Mouse (Mus musculus): ENCODE measurements around the gene Zbtb18. TPM values are rescaled to one million over a fixed set of nuclear protein-coding genes. Genes with fewer than 3 reads are reported as not detected.

Zbtb18 gene
- total and polyA plus RNA-seq, 3 experiments = 10.6 to 47.3 (median 40.2) TPM

DNA sequence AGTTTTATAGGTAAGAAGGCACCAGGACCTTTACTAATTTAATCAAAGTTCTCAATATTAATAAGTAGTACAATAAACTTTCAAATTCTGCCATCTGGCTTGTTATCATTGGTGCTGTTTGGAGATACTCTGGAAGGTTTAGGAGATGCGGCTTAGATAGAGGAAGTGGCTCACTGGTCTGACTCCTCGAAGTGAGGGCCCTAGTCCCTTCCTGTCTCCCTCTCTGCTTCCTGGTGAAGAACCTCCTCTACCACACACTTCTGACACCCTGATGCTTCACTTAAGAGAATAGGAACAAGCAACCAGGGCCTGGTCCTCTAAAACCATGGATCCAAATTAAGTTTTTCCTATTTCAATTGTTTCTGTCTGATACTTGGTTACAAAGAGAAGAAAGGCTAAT lies 36.4 kb downstream of the Zbtb18 start:
- Histone ChIP-seq H3K27ac (no peak overlapping the region), H3K27me3 (ENCODE audit: control insufficient read depth, insufficient read depth, low read length) (no peaks in the 10 kb centered on the region), H3K79me2 (replicated peaks; ENCODE audit: control insufficient read depth, insufficient read depth, low read length) (no peaks in the 10 kb centered on the region), H3K36me3 (ENCODE audit: control insufficient read depth, insufficient read depth, low read length) (no peaks in the 10 kb centered on the region), H3K4me3 (no peak overlapping the region), H3K4me1 (ENCODE audit: control insufficient read depth, insufficient read depth, low read length) (peaks cover 2% of the 10 kb centered on the region), H3K9ac (ENCODE audit: low read depth, low read length) (no peak overlapping the region)
- TF ChIP-seq EP300 (IDR thresholded peaks at IDR 0.05; ENCODE audit: insufficient read depth, low read depth, low read length) (no peak), CTCF (IDR thresholded peaks at IDR 0.05) (no peak)
- 52% methylated on average over 2 of the region's 2 CpGs for WGBS
- DNase-seq = no peak
- intact Hi-C loops (cut with DNase I) = no loop called here

DNA sequence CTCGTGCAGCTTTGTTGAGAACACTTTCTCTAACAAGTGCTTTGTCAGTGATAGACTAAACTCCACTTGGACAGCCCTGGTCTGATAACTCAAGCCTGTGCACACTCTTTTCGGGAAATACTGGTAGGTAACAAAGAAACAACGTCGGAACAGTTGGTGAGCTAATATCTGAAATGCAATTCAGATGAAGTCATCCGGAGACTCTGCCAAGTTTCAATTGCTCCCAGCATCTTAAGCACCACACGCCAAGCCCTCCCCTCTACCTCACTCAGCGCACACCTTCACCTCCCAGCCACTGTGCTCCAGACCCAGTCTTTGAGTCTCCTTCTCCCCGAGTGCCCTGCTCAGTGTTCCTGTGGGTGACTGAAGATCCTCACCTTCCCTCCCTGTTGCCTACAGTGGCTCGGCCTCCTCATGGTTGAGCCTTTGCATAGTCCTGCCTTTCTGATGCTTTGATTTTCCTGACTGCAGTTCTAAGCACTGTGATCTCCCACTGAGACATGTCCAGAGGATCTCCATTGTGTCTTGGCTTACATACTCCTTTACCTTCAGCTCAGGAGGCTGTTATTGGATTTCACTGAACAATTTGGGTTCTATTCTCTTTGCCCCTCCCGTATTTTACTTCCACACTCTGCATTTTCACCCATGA lies 37.3 kb downstream of the Zbtb18 start:
- 24% methylated on average over 10 of the region's 10 CpGs for WGBS

DNA sequence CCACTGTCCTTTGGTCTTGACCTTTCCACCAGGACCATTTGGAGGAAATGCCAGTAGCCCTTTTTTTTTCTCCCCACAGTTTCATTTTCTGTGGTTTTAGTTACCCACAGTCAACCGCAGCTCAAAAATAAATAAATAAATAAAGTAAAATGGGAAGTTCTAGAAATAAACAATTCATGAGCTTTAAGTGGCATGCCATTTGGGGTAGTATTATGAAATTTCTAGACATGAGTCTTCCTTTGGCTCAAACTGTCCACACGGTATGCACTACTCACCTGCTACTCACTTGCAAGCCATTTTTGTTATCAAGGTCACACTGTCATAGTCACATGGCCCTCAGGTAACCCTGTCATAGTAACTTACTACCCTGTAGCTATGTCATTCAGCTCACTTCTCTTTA lies 41.5 kb downstream of the Zbtb18 start:
- H3K9ac ChIP-seq (ENCODE audit: low read depth, low read length) = no peak overlapping the region
- intact Hi-C loops (cut with DNase I) = no loop called here
- no peaks in the 10 kb centered on the region for H3K36me3 ChIP-seq (ENCODE audit: control insufficient read depth, insufficient read depth, low read length)
- no peak for DNase-seq
- no peaks in the 10 kb centered on the region for H3K79me2 ChIP-seq (replicated peaks; ENCODE audit: control insufficient read depth, insufficient read depth, low read length)
- no peak for TF ChIP-seq POLR2A (IDR thresholded peaks at IDR 0.05; ENCODE audit: insufficient read depth, low read depth, low read length)
- TF ChIP-seq EP300 (IDR thresholded peaks at IDR 0.05; ENCODE audit: insufficient read depth, low read depth, low read length) = no peak
- TF ChIP-seq CTCF (IDR thresholded peaks at IDR 0.05) = no peak
- no peak overlapping the region for H3K27ac ChIP-seq
- H3K27me3 ChIP-seq (ENCODE audit: control insufficient read depth, insufficient read depth, low read length) = no peaks in the 10 kb centered on the region
- WGBS = 92% methylated on average over 2 of the region's 2 CpGs
- H3K4me1 ChIP-seq (ENCODE audit: control insufficient read depth, insufficient read depth, low read length) = peaks cover 2% of the 10 kb centered on the region
- H3K4me3 ChIP-seq = no peak overlapping the region

More for the DNA sequence above, 37.3 kb downstream of the Zbtb18 start:
- no peaks in the 10 kb centered on the region for H3K79me2 ChIP-seq (replicated peaks; ENCODE audit: control insufficient read depth, insufficient read depth, low read length)
- H3K4me1 ChIP-seq (ENCODE audit: control insufficient read depth, insufficient read depth, low read length) = peaks cover 2% of the 10 kb centered on the region
- TF ChIP-seq EP300 (IDR thresholded peaks at IDR 0.05; ENCODE audit: insufficient read depth, low read depth, low read length) = no peak
- TF ChIP-seq CTCF (IDR thresholded peaks at IDR 0.05) = no peak
- no peak for TF ChIP-seq POLR2A (IDR thresholded peaks at IDR 0.05; ENCODE audit: insufficient read depth, low read depth, low read length)
- no peak overlapping the region for H3K4me3 ChIP-seq
- intact Hi-C loops (cut with DNase I) = no loop called here
- H3K36me3 ChIP-seq (ENCODE audit: control insufficient read depth, insufficient read depth, low read length) = no peaks in the 10 kb centered on the region
- no peak overlapping the region for H3K27ac ChIP-seq
- H3K9ac ChIP-seq (ENCODE audit: low read depth, low read length) = no peak overlapping the region
- H3K27me3 ChIP-seq (ENCODE audit: control insufficient read depth, insufficient read depth, low read length) = no peaks in the 10 kb centered on the region
- no peak for DNase-seq

DNA sequence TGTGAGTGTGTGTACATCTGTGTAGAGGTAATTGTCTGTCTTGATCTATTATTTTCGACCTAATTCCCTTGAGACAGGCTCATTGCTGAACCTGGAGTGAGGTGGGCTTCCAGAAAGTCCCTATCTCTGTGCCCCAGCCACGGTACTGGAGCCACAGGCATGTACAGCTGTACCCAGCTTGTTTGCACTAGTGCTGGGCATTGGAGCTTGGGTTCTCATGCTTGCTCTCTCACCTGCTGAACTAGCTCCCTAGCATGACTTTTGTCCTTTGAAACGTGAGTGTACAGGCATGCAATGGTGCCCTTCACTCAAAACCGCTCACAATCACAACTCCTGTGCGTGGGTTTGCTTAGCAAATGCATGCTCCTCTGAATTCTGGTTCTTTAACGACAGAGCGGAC lies 42.1 kb downstream of the Zbtb18 start:
- no peak overlapping the region for H3K27ac ChIP-seq

DNA sequence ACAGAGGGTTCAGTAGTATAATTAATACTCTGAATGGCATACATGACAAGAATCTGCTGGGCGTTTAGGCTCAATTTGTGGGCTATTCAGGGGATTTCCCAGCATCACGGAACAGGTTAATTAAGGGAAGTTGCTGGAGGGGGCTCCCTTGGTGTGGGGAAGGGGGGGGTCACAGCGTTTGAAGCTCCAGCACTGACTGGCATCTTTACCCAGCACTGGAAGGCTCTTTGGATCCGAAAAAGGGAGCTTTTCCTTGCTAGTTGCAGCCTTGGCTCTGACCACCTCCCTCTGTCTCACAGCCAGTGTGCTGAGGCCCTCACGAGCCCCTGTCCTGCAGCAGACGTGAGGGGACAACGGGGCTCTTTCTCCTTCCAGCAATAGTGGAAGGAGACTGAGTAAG lies 42.5 kb downstream of the Zbtb18 start:
- no peaks in the 10 kb centered on the region for H3K36me3 ChIP-seq (ENCODE audit: control insufficient read depth, insufficient read depth, low read length)
- H3K4me1 ChIP-seq (ENCODE audit: control insufficient read depth, insufficient read depth, low read length) = no peaks in the 10 kb centered on the region; the same call in 1 of the 2 replicates
- H3K9ac ChIP-seq (ENCODE audit: low read depth, low read length) = no peak overlapping the region
- no peak overlapping the region for H3K27ac ChIP-seq
- no peak for DNase-seq
- H3K79me2 ChIP-seq (replicated peaks; ENCODE audit: control insufficient read depth, insufficient read depth, low read length) = no peaks in the 10 kb centered on the region
- intact Hi-C loops (cut with DNase I) = no loop called here
- no peaks in the 10 kb centered on the region for H3K27me3 ChIP-seq (ENCODE audit: control insufficient read depth, insufficient read depth, low read length)
- WGBS = 61% methylated on average over 7 of the region's 7 CpGs
- TF ChIP-seq POLR2A (IDR thresholded peaks at IDR 0.05; ENCODE audit: insufficient read depth, low read depth, low read length) = no peak
- TF ChIP-seq CTCF (IDR thresholded peaks at IDR 0.05) = no peak
- TF ChIP-seq EP300 (IDR thresholded peaks at IDR 0.05; ENCODE audit: insufficient read depth, low read depth, low read length) = no peak
- no peak overlapping the region for H3K4me3 ChIP-seq

More for the DNA sequence above, 42.1 kb downstream of the Zbtb18 start:
- TF ChIP-seq POLR2A (IDR thresholded peaks at IDR 0.05; ENCODE audit: insufficient read depth, low read depth, low read length) (no peak), EP300 (IDR thresholded peaks at IDR 0.05; ENCODE audit: insufficient read depth, low read depth, low read length) (no peak), CTCF (IDR thresholded peaks at IDR 0.05) (no peak)
- Histone ChIP-seq H3K9ac (ENCODE audit: low read depth, low read length) (no peak overlapping the region), H3K79me2 (replicated peaks; ENCODE audit: control insufficient read depth, insufficient read depth, low read length) (no peaks in the 10 kb centered on the region), H3K4me3 (no peak overlapping the region), H3K4me1 (ENCODE audit: control insufficient read depth, insufficient read depth, low read length) (peaks cover 2% of the 10 kb centered on the region), H3K27me3 (ENCODE audit: control insufficient read depth, insufficient read depth, low read length) (no peaks in the 10 kb centered on the region), H3K36me3 (ENCODE audit: control insufficient read depth, insufficient read depth, low read length) (no peaks in the 10 kb centered on the region)
- no peak for DNase-seq
- intact Hi-C loops (cut with DNase I) = no loop called here
- 77% methylated on average over 7 of the region's 7 CpGs for WGBS

DNA sequence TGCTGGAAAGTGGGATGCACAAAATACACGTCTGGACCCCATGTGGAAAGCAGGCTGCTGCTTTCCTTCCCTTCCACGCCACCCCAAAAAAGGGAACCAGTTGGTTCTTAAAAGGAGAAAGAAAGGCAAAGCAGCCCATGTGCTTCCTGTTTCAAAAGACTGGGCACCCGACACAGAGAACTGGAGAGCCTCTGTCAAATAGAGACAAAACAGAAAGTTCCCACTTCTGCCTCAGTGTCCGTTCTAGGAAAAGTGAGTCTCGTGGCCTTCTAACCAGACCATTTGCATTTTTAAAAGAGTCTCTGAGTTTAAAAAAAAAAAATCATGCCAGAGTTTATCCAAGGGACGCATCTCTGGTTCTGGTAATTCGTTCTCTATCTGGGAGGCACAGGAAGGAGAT lies 47.7 kb downstream of the Zbtb18 start:
- intact Hi-C loops (cut with DNase I) = no loop called here
- H3K9ac ChIP-seq (ENCODE audit: low read depth, low read length) = no peak overlapping the region
- H3K79me2 ChIP-seq (replicated peaks; ENCODE audit: control insufficient read depth, insufficient read depth, low read length) = no peaks in the 10 kb centered on the region
- H3K27ac ChIP-seq = no peak overlapping the region
- H3K27me3 ChIP-seq (ENCODE audit: control insufficient read depth, insufficient read depth, low read length) = no peaks in the 10 kb centered on the region
- H3K4me1 ChIP-seq (ENCODE audit: control insufficient read depth, insufficient read depth, low read length) = no peaks in the 10 kb centered on the region
- H3K4me3 ChIP-seq = no peak overlapping the region
- no peak for TF ChIP-seq EP300 (IDR thresholded peaks at IDR 0.05; ENCODE audit: insufficient read depth, low read depth, low read length)
- no peak for TF ChIP-seq POLR2A (IDR thresholded peaks at IDR 0.05; ENCODE audit: insufficient read depth, low read depth, low read length)
- no peak for TF ChIP-seq CTCF (IDR thresholded peaks at IDR 0.05)
- WGBS = 51% methylated on average over 7 of the region's 7 CpGs
- no peaks in the 10 kb centered on the region for H3K36me3 ChIP-seq (ENCODE audit: control insufficient read depth, insufficient read depth, low read length)
- peak in 1 of 2 experiments; percentile 38 for DNase-seq
